Mouse (Mus musculus): Measurements from ENCODE around the gene S100a13. TPM values are rescaled to one million over a fixed set of nuclear protein-coding genes. Genes with fewer than 3 reads are reported as not detected.

S100a13 gene
- polyA plus RNA-seq, 1 experiment = 62.0 TPM

- no peak for DNase-seq (ENCODE audit: extremely low spot score in 1 of 2, low spot score in 1 of 2)
Measured at GRCm38 (mm10) chr3:90505216-90505615, 9.0 kb upstream of the S100a13 start.

- DNase-seq (ENCODE audit: extremely low spot score in 1 of 2, low spot score in 1 of 2) = no peak
Measured at GRCm38 (mm10) chr3:90506362-90506761, 7.9 kb upstream of the S100a13 start.

GRCm38 (mm10) chr3:90508287-90508949, 5.8 kb upstream of the S100a13 start:
- DNase-seq (ENCODE audit: extremely low spot score in 1 of 2, low spot score in 1 of 2) = no peak

- DNase-seq (ENCODE audit: extremely low spot score in 1 of 2, low spot score in 1 of 2) = peak; percentile 97 to 100
Measured at GRCm38 (mm10) chr3:90508950-90509746, 5.1 kb upstream of the S100a13 start, which contains the start of gene Chtop. TSS of gene Chtop (minus strand) at chr3:90509498.

- DNase-seq (ENCODE audit: extremely low spot score in 1 of 2, low spot score in 1 of 2) = no peak
Measured at GRCm38 (mm10) chr3:90509747-90510123, 4.5 kb upstream of the S100a13 start.

- no peak for DNase-seq (ENCODE audit: extremely low spot score in 1 of 2, low spot score in 1 of 2)
Measured at GRCm38 (mm10) chr3:90512276-90512675, 2.0 kb upstream of the S100a13 start.

- DNase-seq (ENCODE audit: extremely low spot score in 1 of 2, low spot score in 1 of 2) = no peak
Measured at GRCm38 (mm10) chr3:90512948-90513642, 1.1 kb upstream of the S100a13 start.

GRCm38 (mm10) chr3:90514691-90515090, 456 bp downstream of the S100a13 start:
- DNase-seq (ENCODE audit: extremely low spot score in 1 of 2, low spot score in 1 of 2) = no peak

DNA sequence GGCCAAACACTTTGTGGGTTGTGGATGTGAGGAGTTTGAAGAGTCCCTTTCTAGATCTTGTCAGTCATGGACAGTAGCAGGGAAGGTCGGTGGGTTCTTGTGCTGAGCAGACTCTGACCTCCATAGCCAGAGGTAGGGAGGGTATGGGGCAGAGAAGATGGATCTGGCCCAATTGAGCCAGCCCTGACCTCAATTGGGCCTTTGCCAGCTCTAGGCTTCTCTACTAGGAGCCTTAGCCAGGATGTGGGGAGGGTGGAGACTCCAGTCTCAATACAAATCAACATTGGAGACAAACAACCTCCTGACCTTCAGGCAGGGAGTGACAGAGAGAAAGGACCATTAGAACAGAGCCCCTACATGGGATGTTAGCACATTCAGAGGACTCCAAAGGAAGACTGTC, 1.0 kb downstream of the S100a13 start:
- DNase-seq (ENCODE audit: extremely low spot score in 1 of 2, low spot score in 1 of 2) = no peak

DNA sequence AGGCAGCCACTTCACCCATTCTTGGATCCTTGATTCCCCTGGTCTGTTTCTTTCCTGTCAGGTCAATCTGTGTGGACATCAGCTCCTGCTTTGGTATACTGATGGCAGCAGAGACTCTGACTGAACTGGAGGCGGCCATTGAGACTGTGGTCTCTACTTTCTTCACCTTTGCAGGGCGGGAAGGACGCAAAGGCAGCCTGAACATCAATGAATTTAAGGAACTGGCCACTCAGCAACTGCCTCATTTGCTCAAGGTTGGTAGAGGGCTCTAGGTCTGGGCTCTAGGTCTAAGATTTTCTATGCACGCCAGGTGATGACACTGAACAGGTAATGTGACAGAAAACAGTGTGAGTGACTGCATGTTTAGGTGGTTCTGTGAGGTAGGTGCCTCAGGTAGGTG, 1.6 kb downstream of the S100a13 start:
- DNase-seq (ENCODE audit: extremely low spot score in 1 of 2, low spot score in 1 of 2) = no peak

- DNase-seq (ENCODE audit: extremely low spot score in 1 of 2, low spot score in 1 of 2) = no peak
Measured at GRCm38 (mm10) chr3:90517711-90518110, 3.5 kb downstream of the S100a13 start.

- DNase-seq (ENCODE audit: extremely low spot score in 1 of 2, low spot score in 1 of 2) = peak; percentile 52 to 76
Measured at GRCm38 (mm10) chr3:90525421-90525820, 11.2 kb downstream of the S100a13 start.

- DNase-seq (ENCODE audit: extremely low spot score in 1 of 2, low spot score in 1 of 2) = no peak
Measured at GRCm38 (mm10) chr3:90526076-90526475, 11.8 kb downstream of the S100a13 start.

DNA sequence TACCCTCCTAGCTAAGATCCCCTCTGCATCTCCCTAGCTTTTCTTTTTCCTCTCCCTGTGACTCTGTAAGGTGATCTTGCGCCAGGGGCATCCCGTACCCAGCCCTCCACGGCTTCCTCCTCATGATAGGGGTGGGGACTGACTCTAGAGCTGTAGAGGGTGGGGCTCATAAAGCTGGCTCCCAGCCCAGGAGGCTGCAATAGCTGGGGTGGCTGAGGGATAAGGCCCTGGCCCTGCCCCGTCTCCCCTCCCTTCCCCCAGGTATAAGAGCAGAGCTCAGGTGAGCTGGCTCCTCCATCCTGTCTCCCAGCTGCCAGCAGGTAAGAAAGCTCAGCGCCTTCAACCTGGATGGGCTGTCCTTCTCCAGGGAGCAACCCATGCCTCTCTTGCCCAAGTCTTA, 12.3 kb downstream of the S100a13 start, which contains the start of gene S100a14:
S100a14 (plus strand) TSS at position 277 of the 400 bp plus-strand sequence.
- DNase-seq (ENCODE audit: extremely low spot score in 1 of 2, low spot score in 1 of 2) = no peak

DNA sequence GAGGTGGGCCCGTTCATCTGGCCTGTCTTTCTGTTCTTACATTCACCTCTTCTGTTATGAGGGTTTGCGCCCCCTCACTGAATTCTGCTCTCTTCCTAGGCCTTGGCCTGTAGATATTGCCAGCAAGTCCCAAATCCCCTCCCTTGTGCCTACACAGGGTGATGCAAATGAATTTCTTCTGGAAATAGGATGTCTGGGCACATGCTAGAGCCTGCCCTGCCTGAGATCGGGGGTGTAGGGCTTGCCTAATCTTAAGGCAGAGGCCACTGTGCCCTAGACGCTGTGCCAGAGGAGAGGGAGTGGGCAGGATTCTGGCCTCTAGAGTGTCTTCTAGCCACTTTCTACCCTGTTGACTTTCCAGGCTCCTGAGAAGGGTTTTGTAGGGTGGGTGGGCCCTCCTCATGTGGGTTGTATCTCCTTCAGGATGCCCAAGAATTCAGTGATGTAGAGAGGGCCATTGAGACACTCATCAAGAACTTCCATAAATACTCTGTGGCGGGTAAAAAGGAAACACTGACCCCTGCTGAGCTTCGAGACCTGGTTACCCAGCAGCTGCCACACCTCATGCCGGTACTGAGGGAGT, 13.1 kb downstream of the S100a13 start:
- no peak for DNase-seq (ENCODE audit: extremely low spot score in 1 of 2, low spot score in 1 of 2)

DNA sequence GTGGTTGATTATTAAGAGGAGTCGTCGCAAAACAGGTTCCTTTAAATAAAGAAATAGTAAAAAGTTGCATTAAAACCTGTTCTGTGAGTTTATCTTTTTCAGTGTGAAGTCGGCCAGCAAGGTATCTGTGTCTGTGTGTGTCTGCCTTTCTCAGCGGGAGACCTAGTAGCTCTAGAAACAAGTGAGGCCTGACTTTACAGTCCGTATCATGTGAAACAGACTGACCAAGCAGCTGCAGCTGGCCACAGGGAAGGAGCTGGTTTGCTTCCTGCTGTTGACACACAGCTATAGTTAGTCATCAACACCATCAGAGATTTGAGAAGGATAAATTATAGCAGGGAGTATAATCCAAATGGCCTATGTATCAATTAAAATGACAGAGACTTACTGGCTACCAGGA, 17.5 kb downstream of the S100a13 start:
- DNase-seq (ENCODE audit: extremely low spot score in 1 of 2, low spot score in 1 of 2) = no peak

DNA sequence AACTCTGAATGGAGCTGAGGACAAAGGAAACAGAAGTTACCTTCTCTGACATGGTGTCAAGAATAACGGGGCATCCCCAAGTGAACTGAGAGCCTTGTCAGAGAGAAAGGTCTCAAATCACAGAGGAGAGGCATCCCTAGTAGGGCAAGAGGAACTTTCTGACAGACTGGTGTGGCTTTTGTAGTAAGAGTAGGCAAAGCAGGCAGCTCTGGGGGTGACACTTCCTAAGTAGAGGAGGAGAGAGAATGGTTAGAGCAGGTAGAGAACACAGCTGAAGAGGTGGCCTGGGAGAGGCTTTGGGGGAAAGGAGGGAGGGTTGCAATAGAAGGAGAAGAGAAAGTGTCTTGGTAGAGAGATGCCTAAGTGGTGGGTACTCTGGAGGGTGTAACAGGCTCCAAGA, 21.2 kb downstream of the S100a13 start:
- no peak for DNase-seq (ENCODE audit: extremely low spot score in 1 of 2, low spot score in 1 of 2)

GRCm38 (mm10) chr3:90537141-90537904, 23.1 kb downstream of the S100a13 start, which contains the start of gene S100a16:
TSS of gene S100a16 (plus strand) at chr3:90537254.
- peak in 1 of 2 experiments; percentile 40 for DNase-seq (ENCODE audit: extremely low spot score in 1 of 2, low spot score in 1 of 2)

DNA sequence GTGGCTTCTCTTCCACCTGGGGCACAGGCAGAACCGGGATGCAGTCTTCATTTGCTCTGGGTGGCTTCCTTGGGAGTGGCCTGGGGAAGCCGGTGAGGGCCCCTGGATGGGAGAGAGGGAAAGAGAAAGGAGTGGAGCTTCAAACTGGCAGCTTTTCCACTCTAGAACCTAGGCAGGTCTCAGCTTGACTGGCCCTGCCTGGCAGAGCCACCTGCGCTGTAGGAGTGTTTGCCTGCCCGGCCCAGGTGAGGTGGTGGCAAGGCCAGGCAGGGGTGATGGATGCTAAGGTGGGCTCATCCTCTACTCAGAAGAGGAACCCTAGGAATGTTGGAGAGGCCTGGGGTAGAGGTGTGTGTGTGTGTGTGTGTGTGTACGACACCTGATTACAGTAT, 23.7 kb downstream of the S100a13 start:
- no peak for DNase-seq (ENCODE audit: extremely low spot score in 1 of 2, low spot score in 1 of 2)

DNA sequence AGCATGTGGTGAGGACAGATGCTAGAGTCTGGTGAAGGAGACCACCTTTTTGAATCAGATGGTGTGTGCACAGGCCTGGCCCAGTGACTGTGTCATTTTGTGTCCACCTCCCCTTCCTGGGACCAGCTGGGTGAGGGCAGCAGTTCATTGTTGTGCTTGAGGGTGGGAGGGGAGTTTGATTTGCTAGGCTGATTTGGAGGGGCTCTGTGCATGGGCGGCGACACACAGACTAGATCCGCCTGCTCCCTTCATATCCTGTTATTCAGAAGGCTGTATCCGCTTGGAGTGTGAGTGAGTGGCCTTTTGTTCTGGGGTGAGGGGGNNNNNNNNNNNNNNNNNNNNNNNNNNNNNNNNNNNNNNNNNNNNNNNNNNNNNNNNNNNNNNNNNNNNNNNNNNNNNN, 26.7 kb downstream of the S100a13 start:
- DNase-seq (ENCODE audit: extremely low spot score in 1 of 2, low spot score in 1 of 2) = peak in 1 of 2 experiments; percentile 33

Data from frontal cortex, adult 2 months (tissue).